Mouse (Mus musculus): ENCODE results near the gene Trappc13. TPM values are rescaled to one million over a fixed set of nuclear protein-coding genes. Genes with fewer than 3 reads are reported as not detected.
A peak's percentile ranks its signal among the peaks of the same experiment; 100 is the strongest.
"Not testable (repeated sequence)": the region's sequence is repeated elsewhere in the genome, so short reads cannot be mapped to it uniquely, and the experiment has no call there.

Gene Trappc13
- total RNA-seq (2021), result 10 to 100 TPM; 34.4 to 37.4 TPM

- no peak for DNase-seq
- intact Hi-C loops (cut with DNase I), result no loop called here
Observed at GRCm38 (mm10) chr13:104177796-104178649, at the start of gene Trappc13. Gene Trappc13, minus strand, starts transcription at chr13:104178469.

GRCm38 (mm10) chr13:104227478-104227877 is 49.2 kb upstream of the Trappc13 start:
- DNase-seq, result no peak
- intact Hi-C loops (cut with DNase I), result loop anchor here (5.0 kb wide), 1 partner anchor 45 kb away; no protein-coding TSS in a partner anchor

- no peak for DNase-seq
Observed at GRCm38 (mm10) chr13:104204313-104204712, 26.0 kb upstream of the Trappc13 start.

GRCm38 (mm10) chr13:104195891-104196290 is 17.6 kb upstream of the Trappc13 start:
- intact Hi-C loops (cut with DNase I); DNase-seq: not testable (repeated sequence)

More at GRCm38 (mm10) chr13:104204313-104204712, 26.0 kb upstream of the Trappc13 start:
- intact Hi-C loops (cut with DNase I), result no loop called here

GRCm38 (mm10) chr13:104187357-104187756 is 9.1 kb upstream of the Trappc13 start:
- intact Hi-C loops (cut with DNase I), result no loop called here
- no peak for DNase-seq

GRCm38 (mm10) chr13:104179176-104179888 is 1.1 kb upstream of the Trappc13 start:
- no peak for DNase-seq
- intact Hi-C loops (cut with DNase I), result no loop called here

- DNase-seq, result peak; percentile 98
- intact Hi-C loops (cut with DNase I), result no loop called here
Observed at GRCm38 (mm10) chr13:104178650-104179121, 417 bp upstream of the Trappc13 start, which contains the start of gene Trim23. Gene Trim23, plus strand, starts transcription at chr13:104178797.

- no peak for DNase-seq
- intact Hi-C loops (cut with DNase I), result no loop called here
Observed at GRCm38 (mm10) chr13:104176874-104177273, 1.4 kb downstream of the Trappc13 start.

GRCm38 (mm10) chr13:104172498-104172897 is 5.8 kb downstream of the Trappc13 start:
- intact Hi-C loops (cut with DNase I), result no loop called here
- no peak for DNase-seq

GRCm38 (mm10) chr13:104171711-104172110 is 6.6 kb downstream of the Trappc13 start:
- DNase-seq, result no peak
- intact Hi-C loops (cut with DNase I), result no loop called here

GRCm38 (mm10) chr13:104155686-104156085 is 22.6 kb downstream of the Trappc13 start:
- intact Hi-C loops (cut with DNase I), result no loop called here
- no peak for DNase-seq

- intact Hi-C loops (cut with DNase I), result no loop called here
- DNase-seq, result no peak
Observed at GRCm38 (mm10) chr13:104155106-104155505, 23.2 kb downstream of the Trappc13 start.

GRCm38 (mm10) chr13:104154180-104154579 is 24.1 kb downstream of the Trappc13 start:
- intact Hi-C loops (cut with DNase I), result no loop called here
- DNase-seq, result no peak

GRCm38 (mm10) chr13:104145646-104146045 is 32.6 kb downstream of the Trappc13 start:
- no peak for DNase-seq
- intact Hi-C loops (cut with DNase I), result no loop called here

- no peak for DNase-seq
- intact Hi-C loops (cut with DNase I), result no loop called here
Observed at GRCm38 (mm10) chr13:104144871-104145270, 33.4 kb downstream of the Trappc13 start.

- peak; percentile 73 to 85 for DNase-seq
- intact Hi-C loops (cut with DNase I), result no loop called here
Observed at GRCm38 (mm10) chr13:104139369-104140209, 38.7 kb downstream of the Trappc13 start.

GRCm38 (mm10) chr13:104134510-104135085 is 43.7 kb downstream of the Trappc13 start:
- intact Hi-C loops (cut with DNase I), result no loop called here
- DNase-seq, result no peak

GRCm38 (mm10) chr13:104132561-104132960 is 45.7 kb downstream of the Trappc13 start:
- DNase-seq, result no peak
- intact Hi-C loops (cut with DNase I), result no loop called here

- intact Hi-C loops (cut with DNase I), result no loop called here
Observed at GRCm38 (mm10) chr13:104123662-104124381, 54.4 kb downstream of the Trappc13 start.

More at GRCm38 (mm10) chr13:104123662-104124381, 54.4 kb downstream of the Trappc13 start:
- DNase-seq, result no peak
